Mouse (Mus musculus) embryonic fibroblast, embryonic 13.5 days (primary cell): ENCODE measurements at regions not wholly inside any gene's neighbourhood (a gene's known extent, or its start where the extent isn't known, plus 50 kb on each side); places are given as distances from the start of the nearest gene placed in this dataset.

Experiments
- CTCF ChIP-seq: IDR thresholded peaks from 2 replicates; pipeline ENCODE4 v1.5.1; 2011; ENCODE audit warnings: mild to moderate bottlenecking, control low read depth, low read length, moderate library complexity, borderline replicate concordance; ENCODE audit not compliant: insufficient read depth
- POLR2A ChIP-seq: IDR thresholded peaks from 2 replicates; pipeline ENCODE4 v1.6.1; 2011; ENCODE audit warnings: low read depth, mild to moderate bottlenecking, control low read depth, low read length, moderate library complexity

- TF ChIP-seq CTCF (no peak), POLR2A (no peak)
These were observed 110.3 kb downstream of the Alg10b start for GRCm38 (mm10) chr15:90334406-90334805.
